Mouse (Mus musculus) brain, embryonic 18.5 days (tissue): Measurements from ENCODE around the gene Neurod2.

ENCODE experiments used
- DNase-seq: peaks from one replicate; pipeline ENCODE4 v3.0.0-alpha.2; 2012; ENCODE audit warnings: low read depth, low spot score

Neurod2 gene

DNA sequence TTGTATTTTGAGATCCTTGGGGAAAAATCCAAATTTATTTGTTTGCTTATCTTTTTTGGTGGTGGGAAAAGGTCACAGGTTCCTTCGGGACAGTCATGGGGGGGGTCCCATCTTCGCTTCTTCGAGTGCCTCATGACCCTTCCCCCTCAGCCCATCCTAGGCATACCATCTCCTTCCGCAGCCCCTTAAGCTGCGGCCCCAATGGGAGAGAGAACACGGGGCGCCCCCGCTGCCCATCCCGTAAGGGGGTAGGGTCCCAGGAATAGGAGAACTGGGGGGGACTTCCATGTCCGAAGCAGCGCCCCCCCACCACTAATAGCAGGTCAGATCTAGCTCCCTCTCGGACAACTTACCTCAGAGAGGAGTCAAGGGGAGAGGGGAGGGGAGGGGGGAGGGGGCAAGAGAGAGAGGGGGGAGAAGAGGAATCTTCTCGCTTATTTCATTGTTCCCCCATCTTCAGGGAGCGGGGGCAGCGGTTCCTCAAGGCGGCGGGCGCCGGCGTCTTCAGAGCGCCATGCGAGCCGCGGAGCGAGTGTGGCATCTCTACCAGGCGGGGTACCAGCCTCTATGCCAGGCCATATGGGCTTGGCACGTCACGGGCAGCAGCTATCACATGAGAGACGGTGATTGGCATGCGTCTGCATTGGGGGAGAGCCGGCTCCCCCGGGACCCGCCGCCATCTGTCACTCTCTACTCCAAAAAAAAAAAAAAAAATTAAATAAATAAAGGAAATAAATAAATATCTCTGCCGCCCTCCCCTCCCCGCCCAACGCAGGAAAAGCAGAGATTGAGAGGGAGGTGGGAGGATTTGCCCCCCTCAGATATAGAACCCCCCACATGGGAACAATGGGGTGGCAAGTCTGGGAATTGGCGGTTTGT is at the start of gene Neurod2:
Gene Neurod2, minus strand, starts transcription at position 568 of the 879 bp plus-strand sequence.
- DNase-seq, result peak; percentile 81

- DNase-seq, result no peak
These were observed 48.3 kb upstream of the Neurod2 start for GRCm38 (mm10) chr11:98377787-98378186.

DNA sequence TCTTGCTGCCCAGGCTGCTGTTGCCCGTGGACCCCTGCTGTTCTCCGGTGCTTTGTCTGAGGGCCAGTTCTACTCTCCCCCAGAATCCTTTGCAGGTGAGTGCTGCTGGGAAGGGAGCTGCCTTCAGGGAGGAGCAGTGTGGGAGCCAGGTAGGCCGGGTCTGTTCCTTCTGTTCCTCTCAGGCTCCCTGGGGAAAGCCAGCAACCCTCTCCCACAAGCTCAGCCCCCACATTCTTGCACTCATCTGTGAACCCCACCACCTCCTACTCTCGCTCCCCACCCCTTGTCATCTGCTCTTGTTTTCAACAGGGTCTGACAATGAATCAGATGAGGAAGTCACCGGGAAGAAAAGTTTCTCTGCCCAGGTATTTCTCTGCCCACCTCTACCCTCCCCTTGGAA is 47.3 kb upstream of the Neurod2 start:
- DNase-seq, result no peak

DNA sequence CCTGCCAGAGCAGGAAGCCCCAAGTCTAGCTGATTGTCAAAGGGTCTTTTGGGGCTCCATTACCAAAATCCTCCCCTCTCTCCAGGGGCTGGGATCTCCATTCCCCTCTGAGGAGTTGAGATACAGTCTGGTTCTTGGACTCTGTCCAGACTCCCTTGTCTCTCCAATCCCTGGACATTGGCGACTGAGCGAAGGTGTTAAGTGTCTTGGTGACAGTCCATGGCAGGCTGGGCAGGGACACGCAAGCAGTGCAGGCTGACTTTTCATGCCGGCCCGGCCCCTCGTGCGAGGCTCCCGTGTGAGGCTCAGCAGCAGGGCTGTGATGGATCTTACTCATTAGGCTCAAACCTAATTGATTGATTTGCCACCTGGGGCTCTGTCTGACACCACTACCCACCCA is 44.8 kb upstream of the Neurod2 start:
- DNase-seq, result no peak

- no peak for DNase-seq
These were observed 43.8 kb upstream of the Neurod2 start for GRCm38 (mm10) chr11:98373244-98373643.

GRCm38 (mm10) chr11:98372406-98372805 is 43.0 kb upstream of the Neurod2 start:
- DNase-seq, result no peak

GRCm38 (mm10) chr11:98371556-98372240 is 42.2 kb upstream of the Neurod2 start:
- DNase-seq, result no peak

DNA sequence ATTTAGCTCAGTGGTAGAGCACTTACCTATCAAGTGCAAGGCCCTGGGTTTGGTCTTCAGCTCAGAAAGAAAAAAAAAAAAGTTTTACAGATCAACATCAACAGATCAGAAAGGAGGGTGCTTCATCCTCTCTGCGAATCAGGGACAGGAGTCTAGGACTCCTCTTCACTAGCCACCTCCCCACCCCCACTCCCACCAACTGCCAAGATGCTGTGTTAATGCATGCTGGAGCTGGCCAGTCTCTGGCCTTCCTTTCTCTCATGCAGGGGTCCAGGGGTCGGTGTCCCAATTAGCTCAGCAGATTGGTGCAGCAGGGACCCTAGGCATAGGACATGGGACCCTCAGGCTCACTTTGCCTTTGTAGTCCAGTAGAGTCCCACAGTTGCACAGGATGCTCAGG is 41.1 kb upstream of the Neurod2 start:
- DNase-seq, result no peak

GRCm38 (mm10) chr11:98369337-98369736 is 39.9 kb upstream of the Neurod2 start:
- DNase-seq, result no peak

DNA sequence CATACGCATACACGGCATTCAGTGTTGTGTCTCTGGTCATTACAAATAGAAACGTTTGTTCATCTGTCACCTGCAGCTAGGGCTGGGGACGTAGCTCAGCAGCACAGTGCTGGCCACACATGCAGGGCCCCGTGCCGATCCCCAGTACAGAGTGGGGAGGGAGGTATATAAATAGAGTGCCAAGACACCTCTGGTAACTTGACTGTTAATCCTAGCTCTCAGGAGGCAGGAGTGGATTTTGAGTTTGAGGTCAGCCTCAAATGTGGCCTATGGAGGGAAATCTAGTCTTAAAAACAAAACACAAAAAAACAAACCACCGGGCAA is 38.4 kb upstream of the Neurod2 start:
- DNase-seq, result no peak

- DNase-seq, result no peak
These were observed 37.9 kb upstream of the Neurod2 start for GRCm38 (mm10) chr11:98367171-98367862.

GRCm38 (mm10) chr11:98366290-98366689 is 36.8 kb upstream of the Neurod2 start:
- no peak for DNase-seq

DNA sequence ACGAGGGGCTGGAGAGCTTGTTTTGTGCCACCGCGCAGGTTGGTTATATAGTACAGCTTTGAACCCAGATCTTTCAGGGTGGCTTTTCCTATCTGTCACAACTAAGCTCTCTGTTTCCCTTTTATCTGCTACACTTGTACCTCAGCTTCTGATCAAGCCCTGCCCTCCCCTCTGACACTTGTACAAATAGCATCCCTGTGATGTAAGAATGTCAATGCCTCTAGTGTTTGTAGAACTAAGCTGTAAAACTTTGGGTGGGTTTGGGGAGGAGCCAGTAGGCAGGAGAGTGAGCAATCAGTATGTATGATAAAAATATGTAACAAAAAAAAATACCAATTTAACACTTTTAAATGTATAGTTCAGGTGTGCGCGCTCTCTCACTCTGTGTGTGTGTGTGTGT is 35.0 kb upstream of the Neurod2 start:
- no peak for DNase-seq

DNA sequence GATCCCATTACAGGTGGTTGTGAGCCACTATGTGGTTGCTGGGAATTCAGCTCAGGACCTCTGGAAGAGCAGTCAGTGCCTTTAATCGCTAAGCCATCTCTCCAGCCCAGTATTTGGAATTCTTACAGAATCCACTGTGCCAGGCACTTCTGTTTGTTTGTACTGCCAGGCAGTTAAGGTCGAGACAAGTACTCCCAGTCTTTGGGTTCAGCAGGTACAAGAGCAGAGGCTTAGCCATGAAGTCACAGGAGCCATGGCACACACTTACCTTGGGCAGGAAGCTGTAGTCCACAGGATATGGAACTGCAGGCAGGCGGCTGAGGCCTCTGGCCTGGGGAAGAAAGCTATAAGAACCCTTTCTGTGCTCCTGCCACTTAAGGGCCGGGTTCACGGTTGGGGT is 34.4 kb upstream of the Neurod2 start:
- no peak for DNase-seq

DNA sequence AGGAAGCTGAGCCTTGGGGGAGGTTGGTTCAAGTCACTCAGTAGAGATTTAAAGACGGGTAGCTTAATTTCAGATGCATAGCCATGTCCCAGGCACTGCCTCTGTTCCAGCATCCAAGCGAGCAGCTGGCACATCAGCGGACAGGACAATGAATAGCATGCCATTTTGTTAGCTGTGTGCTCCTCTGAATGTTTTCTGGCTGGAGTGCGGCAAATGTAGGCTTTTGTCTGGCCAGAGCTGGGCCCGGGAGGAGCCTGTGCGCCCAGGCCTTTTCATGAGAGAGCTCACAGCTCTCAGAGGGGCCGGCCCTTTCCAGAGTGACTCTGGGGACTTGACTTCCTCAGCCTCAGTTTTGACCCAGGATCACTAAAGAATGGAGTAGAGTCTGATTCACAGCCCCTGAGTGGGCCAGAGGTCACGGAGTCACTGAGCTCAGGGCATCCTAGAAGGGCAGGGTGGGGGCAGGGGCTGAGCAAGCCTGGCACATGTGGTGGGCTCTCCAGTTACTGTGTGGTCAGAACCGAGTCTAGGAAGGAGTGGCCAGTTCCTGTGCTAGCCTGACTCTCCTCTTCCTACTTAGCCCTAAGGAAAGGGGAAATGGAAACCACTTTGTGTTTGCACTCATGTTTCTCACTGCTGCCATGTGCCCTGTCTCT is 31.5 kb upstream of the Neurod2 start:
- no peak for DNase-seq

GRCm38 (mm10) chr11:98358161-98359083 is 29.0 kb upstream of the Neurod2 start, which contains the start of gene Stard3:
Gene Stard3 (plus strand): TSS chr11:98358368.
- DNase-seq, result peak; percentile 82

DNA sequence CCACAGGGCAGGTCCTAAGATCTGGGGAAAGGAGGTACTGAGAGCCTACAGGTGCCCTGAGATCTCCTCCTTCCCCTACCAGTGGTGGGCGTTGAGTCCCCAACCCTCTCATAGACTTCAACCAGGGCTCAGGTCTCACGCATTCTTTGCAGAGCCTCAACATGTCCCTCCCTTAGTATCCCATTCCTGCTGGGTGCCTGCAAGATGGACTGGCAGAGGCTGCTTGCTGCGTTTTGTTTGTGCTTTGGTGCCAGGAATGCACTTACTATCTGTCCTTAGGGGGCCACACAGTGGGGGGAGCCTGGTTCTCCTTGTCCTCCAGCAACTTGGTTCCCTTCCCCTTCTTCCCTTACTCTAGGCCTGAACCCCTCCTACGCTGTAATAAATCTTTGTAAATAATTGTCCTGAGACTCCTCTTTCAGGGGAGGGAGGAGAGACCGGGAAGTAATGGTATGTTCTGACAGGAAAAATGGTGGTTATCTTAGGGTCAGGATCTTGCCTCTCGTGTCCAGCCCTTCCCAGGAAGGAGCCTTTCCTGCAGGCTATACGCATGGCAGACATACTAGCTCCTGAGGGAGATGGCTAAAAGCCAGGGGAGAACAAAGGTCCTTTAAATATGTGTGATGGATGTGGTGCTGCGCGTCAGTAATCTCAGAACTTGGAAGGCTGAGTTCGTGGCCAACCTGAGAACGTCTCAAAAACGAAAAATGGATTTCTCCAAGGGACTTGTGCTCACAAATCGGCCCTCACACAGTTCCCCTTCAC is 28.1 kb upstream of the Neurod2 start:
- DNase-seq, result no peak

DNA sequence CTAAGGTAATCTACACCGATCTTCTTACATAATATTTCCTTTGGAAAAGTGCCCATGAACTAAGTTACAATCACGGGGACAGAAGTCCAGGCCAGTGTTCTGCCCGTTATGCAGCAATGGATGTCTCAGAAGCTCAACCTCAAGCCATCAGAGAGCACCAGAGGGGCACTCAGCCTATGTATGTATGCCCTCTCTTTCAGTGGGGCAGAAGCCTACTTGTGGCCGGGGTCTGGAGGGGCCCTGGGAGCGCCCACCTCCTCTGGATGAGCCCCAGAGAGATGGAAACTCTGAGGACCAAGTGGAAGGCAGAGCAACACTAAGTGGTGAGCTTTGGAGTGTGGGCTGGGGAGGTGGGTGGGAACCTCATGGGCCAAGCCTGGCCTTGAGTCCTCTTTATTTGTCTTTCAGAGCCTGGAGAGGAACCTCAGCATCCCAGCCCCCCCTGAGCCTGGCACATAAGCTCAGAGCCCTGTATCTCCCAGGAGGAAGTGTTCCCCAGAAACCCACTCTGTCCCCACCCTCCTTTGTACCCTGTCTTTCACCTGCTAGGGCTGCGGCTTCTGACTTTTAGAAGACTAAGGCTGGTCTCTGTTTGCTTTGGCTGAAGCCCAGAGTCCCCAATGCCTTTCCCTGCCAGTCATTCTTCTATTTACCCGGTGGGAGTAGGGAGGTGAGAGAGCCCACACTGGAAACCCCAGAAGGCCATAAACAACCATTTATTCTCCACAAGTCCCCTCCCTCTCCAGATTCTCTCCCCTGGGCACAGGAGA is 27.4 kb upstream of the Neurod2 start:
- no peak for DNase-seq

GRCm38 (mm10) chr11:98355732-98356299 is 26.4 kb upstream of the Neurod2 start:
- DNase-seq, result no peak
